Mouse (Mus musculus) hindbrain, postnatal 0 days (tissue): ENCODE results near the gene Tm7sf2. TPM values are rescaled to one million over a fixed set of nuclear protein-coding genes. Genes with fewer than 3 reads are reported as not detected.

Experiments
- ATAC-seq: fragments of 200-750 bp; cut with Nextera tagmentation; 2 replicates; pipeline ENCODE4 v1.8.0; 2017; ENCODE audit warnings: mild to moderate bottlenecking, moderate TSS enrichment, moderate library complexity
- DNase-seq: peaks from one replicate; pipeline ENCODE4 v3.0.0-alpha.2; 2015; ENCODE audit warnings: low spot score
- H3K27ac ChIP-seq: fragments of 300-500 bp; sonication (generic); 2 replicates; pipeline ENCODE4 v1.5.1; 2014; ENCODE audit warnings: mild to moderate bottlenecking
- H3K27me3 ChIP-seq: fragments of 300-500 bp; sonication (generic); 2 replicates; pipeline ENCODE4 v1.6.1; 2014; ENCODE audit warnings: low read length, mixed read lengths; ENCODE audit not compliant: insufficient read depth
- H3K36me3 ChIP-seq: fragments of 300-500 bp; sonication (generic); 2 replicates; pipeline ENCODE4 v1.6.1; 2014; ENCODE audit warnings: low read length, mixed read lengths; ENCODE audit not compliant: insufficient read depth
- H3K4me1 ChIP-seq: fragments of 300-500 bp; sonication (generic); 2 replicates; pipeline ENCODE4 v1.6.1; 2014; ENCODE audit warnings: antibody characterized with exemption, low read length, mixed read lengths; ENCODE audit not compliant: insufficient read depth
- H3K4me2 ChIP-seq: fragments of 300-500 bp; sonication (generic); 2 replicates; pipeline ENCODE4 v1.6.1; 2014; ENCODE audit warnings: low read depth, mild to moderate bottlenecking, low read length, moderate library complexity, mixed read lengths
- H3K4me3 ChIP-seq: fragments of 300-500 bp; sonication (generic); 2 replicates; pipeline ENCODE4 v1.5.1; 2014; ENCODE audit warnings: low read length
- H3K9ac ChIP-seq: fragments of 300-500 bp; sonication (generic); replicated peaks from 2 replicates; pipeline ENCODE4 v1.6.1; 2014; ENCODE audit warnings: mild to moderate bottlenecking, low read length, moderate library complexity, mixed read lengths
- H3K9me3 ChIP-seq: fragments of 300-500 bp; sonication (generic); 2 replicates; pipeline ENCODE4 v1.6.1; 2016; ENCODE audit warnings: low read length, mixed read lengths
- CTCF ChIP-seq: IDR thresholded peaks from 2 replicates; pipeline ENCODE4 v1.5.1; 2016; ENCODE audit warnings: antibody characterized with exemption, control low read depth, low read depth
- WGBS: fragments of 180-500 bp; shearing (Covaris S2); extraction: QIAGEN DNeasy Blood & Tissue Kit; methylation state at CpG from one replicate; pipeline ENCODE4 v1.1.7; 2014; 5-methylcytosine and 5-hydroxymethylcytosine counted together
- polyA plus RNA-seq: library from polyadenylated mRNA; unstranded; fragments of >200 nt; fragmentation: Nextera tagmentation; extraction: Ambion mirVana; gene quantifications from 2 replicates; pipeline ENCODE4 v1.2.1, GENCODE M21; 2015
- total RNA-seq: library from RNA; depleted of rRNA; stranded (reverse); fragments of >200 nt; gene quantifications from 2 replicates; pipeline ENCODE4 v1.2.3, GENCODE M21; 2014

Tm7sf2 gene
- total and polyA plus RNA-seq, 2 experiments from 2014 or later, result 57.7 to 123 TPM

GRCm38 (mm10) chr19:6037695-6038094 is 30.5 kb downstream of the Tm7sf2 start:
- ATAC-seq (no peak), DNase-seq (no peak)
- Histone ChIP-seq H3K4me1 (no peaks in the 10 kb centered on the region), H3K27ac (no peak overlapping the region), H3K36me3 (no peaks in the 10 kb centered on the region), H3K4me2 (no peak overlapping the region), H3K9ac (no peak overlapping the region), H3K4me3 (no peak overlapping the region), H3K27me3 (no peaks in the 10 kb centered on the region), H3K9me3 (no peaks in the 10 kb centered on the region)
- TF ChIP-seq CTCF, result no peak

GRCm38 (mm10) chr19:6035966-6036585 is 32.1 kb downstream of the Tm7sf2 start:
- Histone ChIP-seq H3K4me2 (no peak overlapping the region), H3K36me3 (no peaks in the 10 kb centered on the region), H3K27me3 (no peaks in the 10 kb centered on the region), H3K27ac (no peak overlapping the region), H3K4me1 (no peaks in the 10 kb centered on the region), H3K9me3 (no peaks in the 10 kb centered on the region), H3K9ac (no peak overlapping the region), H3K4me3 (no peak overlapping the region)
- WGBS, result 79% methylated on average over 9 of the region's 9 CpGs
- ATAC-seq (no peak), DNase-seq (no peak)
- TF ChIP-seq CTCF, result no peak

GRCm38 (mm10) chr19:6030520-6031280 is 37.5 kb downstream of the Tm7sf2 start:
- ATAC-seq, result no peak
- no peaks in the 10 kb centered on the region for H3K27me3 ChIP-seq
- 66% methylated on average over 12 of the region's 14 CpGs for WGBS
- no peak overlapping the region for H3K4me2 ChIP-seq
- H3K4me3 ChIP-seq, result no peak overlapping the region
- DNase-seq, result no peak
- H3K9me3 ChIP-seq, result no peaks in the 10 kb centered on the region
- no peaks in the 10 kb centered on the region for H3K36me3 ChIP-seq
- no peak overlapping the region for H3K9ac ChIP-seq
- H3K4me1 ChIP-seq, result no peaks in the 10 kb centered on the region
- H3K27ac ChIP-seq, result no peak overlapping the region
- no peak for TF ChIP-seq CTCF

GRCm38 (mm10) chr19:6029426-6029825 is 38.7 kb downstream of the Tm7sf2 start:
- Histone ChIP-seq H3K4me3 (no peak overlapping the region), H3K4me1 (no peaks in the 10 kb centered on the region), H3K9ac (no peak overlapping the region), H3K36me3 (no peaks in the 10 kb centered on the region), H3K27me3 (no peaks in the 10 kb centered on the region), H3K9me3 (no peaks in the 10 kb centered on the region), H3K27ac (no peak overlapping the region), H3K4me2 (no peak overlapping the region)
- no peak for ATAC-seq
- no peak for DNase-seq
- WGBS, result 77% methylated on average over 9 of the region's 9 CpGs
- TF ChIP-seq CTCF, result no peak

- no peak overlapping the region for H3K4me3 ChIP-seq
- TF ChIP-seq CTCF, result no peak
- no peak overlapping the region for H3K27ac ChIP-seq
- H3K9ac ChIP-seq, result no peak overlapping the region
- H3K36me3 ChIP-seq, result no peaks in the 10 kb centered on the region
- DNase-seq (no peak), ATAC-seq (no peak)
- 81% methylated on average over 6 of the region's 6 CpGs for WGBS
- H3K27me3 ChIP-seq, result no peaks in the 10 kb centered on the region
- H3K9me3 ChIP-seq, result no peaks in the 10 kb centered on the region
- H3K4me2 ChIP-seq, result no peak overlapping the region
- no peaks in the 10 kb centered on the region for H3K4me1 ChIP-seq
These were observed 39.2 kb downstream of the Tm7sf2 start for GRCm38 (mm10) chr19:6028991-6029390.

GRCm38 (mm10) chr19:6023930-6024329 is 44.2 kb downstream of the Tm7sf2 start:
- Histone ChIP-seq H3K9me3 (no peaks in the 10 kb centered on the region), H3K27ac (no peak overlapping the region), H3K4me2 (no peak overlapping the region), H3K4me3 (no peak overlapping the region), H3K27me3 (no peaks in the 10 kb centered on the region), H3K9ac (no peak overlapping the region), H3K4me1 (no peaks in the 10 kb centered on the region), H3K36me3 (no peaks in the 10 kb centered on the region)
- ATAC-seq (no peak), DNase-seq (no peak)
- WGBS, result 83% methylated on average over 7 of the region's 7 CpGs
- TF ChIP-seq CTCF, result no peak

GRCm38 (mm10) chr19:6023059-6023458 is 45.1 kb downstream of the Tm7sf2 start:
- H3K9me3 ChIP-seq, result no peaks in the 10 kb centered on the region
- H3K27me3 ChIP-seq, result no peaks in the 10 kb centered on the region
- H3K4me1 ChIP-seq, result no peaks in the 10 kb centered on the region
- no peak overlapping the region for H3K9ac ChIP-seq
- no peak overlapping the region for H3K27ac ChIP-seq
- TF ChIP-seq CTCF, result no peak
- H3K4me3 ChIP-seq, result no peak overlapping the region
- H3K4me2 ChIP-seq, result no peak overlapping the region
- DNase-seq (no peak), ATAC-seq (no peak)
- 64% methylated on average over 8 of the region's 8 CpGs for WGBS
- H3K36me3 ChIP-seq, result no peaks in the 10 kb centered on the region
